Mouse (Mus musculus): ENCODE measurements around the gene St6galnac5. TPM values are rescaled to one million over a fixed set of nuclear protein-coding genes. Genes with fewer than 3 reads are reported as not detected.

St6galnac5 gene
- polyA plus RNA-seq, 1 experiment from 2014 or later, result 0.09 TPM

DNA sequence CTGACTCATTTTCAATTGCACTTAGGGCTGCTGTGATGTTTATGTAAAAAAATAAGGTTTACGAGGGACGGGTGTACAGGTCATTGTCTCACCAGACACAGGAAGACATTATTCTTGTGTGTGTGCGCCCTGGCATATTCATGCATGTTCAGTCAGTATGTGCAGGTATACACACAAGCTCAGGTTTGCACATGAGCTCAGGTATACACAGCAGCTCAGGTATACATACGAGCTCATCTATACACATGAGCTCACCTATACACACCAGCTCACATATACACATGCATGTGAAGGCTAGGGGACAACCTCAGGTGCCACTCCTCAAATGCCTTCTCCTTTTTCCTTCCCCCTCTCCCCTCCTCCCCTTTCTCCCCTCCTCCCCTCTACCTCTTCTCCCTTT is 120.6 kb downstream of the St6galnac5 start:
- Histone ChIP-seq H3K4me1 (replicated peaks) (no peaks in the 10 kb centered on the region), H3K36me3 (no peaks in the 10 kb centered on the region), H3K27me3 (no peaks in the 10 kb centered on the region), H3K27ac (no peak overlapping the region), H3K9me3 (replicated peaks) (no peaks in the 10 kb centered on the region), H3K9ac (no peak overlapping the region), H3K4me2 (no peak overlapping the region), H3K4me3 (no peak overlapping the region)
- no peak for ATAC-seq (replicated peaks; ENCODE audit: insufficient number of reproducible peaks, insufficient read depth, low FRiP score, low read depth)
- WGBS, result 79% methylated on average over 4 of the region's 4 CpGs

DNA sequence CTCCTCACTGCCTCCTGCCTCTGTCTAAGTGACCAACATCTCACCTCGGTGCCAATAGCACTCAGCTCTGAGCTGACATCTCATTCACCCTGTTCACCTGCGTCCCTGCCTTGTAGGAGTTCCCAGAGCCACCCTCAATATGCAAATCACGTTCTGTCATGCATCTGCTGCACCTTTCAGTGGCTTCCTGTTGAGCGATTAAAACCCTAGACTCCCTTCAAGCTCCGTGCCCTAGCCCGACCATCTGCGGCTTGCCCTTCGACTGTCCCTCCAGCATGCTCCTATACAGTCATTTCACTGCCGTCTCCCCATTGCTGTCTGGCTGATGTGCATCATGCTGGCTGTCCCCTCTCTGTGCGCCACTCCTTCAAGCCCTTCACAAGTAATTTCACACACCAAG is 126.0 kb downstream of the St6galnac5 start:
- Histone ChIP-seq H3K4me3 (no peak overlapping the region), H3K9me3 (replicated peaks) (no peaks in the 10 kb centered on the region), H3K27ac (no peak overlapping the region), H3K27me3 (no peaks in the 10 kb centered on the region), H3K36me3 (no peaks in the 10 kb centered on the region), H3K9ac (no peak overlapping the region), H3K4me2 (no peak overlapping the region), H3K4me1 (replicated peaks) (no peaks in the 10 kb centered on the region)
- WGBS, result 63% methylated on average over 10 of the region's 10 CpGs
- no peak for ATAC-seq (replicated peaks; ENCODE audit: insufficient number of reproducible peaks, insufficient read depth, low FRiP score, low read depth)

DNA sequence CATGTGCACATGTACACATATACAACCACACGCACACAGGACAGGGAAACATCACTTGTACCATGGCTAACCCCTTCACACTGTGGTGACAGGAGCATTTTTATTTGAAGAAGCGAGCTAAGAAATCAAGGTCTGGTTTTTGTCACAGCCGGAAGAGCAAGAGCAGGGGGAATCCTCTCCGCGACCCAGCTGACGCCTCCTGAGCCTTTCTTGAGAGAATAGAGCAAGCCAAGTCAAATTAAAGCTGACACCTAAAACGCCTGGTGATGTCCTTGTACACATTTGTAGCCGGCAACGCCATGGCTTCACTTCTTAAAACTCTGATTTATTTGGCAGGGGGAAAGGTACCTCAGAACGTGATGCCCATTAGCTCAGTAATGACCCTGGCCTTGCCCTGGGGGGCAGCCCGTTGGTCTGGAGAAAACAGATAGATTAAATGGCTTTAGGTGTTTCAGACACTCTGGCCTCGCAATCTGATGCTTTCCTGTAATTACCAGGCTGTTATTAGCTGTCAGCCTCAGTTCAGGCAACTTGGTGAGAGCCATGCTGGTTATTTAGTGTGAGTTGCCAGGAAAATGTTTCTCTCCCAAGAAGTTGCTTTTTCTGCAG is 126.9 kb downstream of the St6galnac5 start:
- Histone ChIP-seq H3K27me3 (no peaks in the 10 kb centered on the region), H3K4me1 (replicated peaks) (no peaks in the 10 kb centered on the region), H3K4me2 (no peak overlapping the region), H3K36me3 (no peaks in the 10 kb centered on the region), H3K9ac (no peak overlapping the region), H3K27ac (no peak overlapping the region), H3K9me3 (replicated peaks) (no peaks in the 10 kb centered on the region), H3K4me3 (no peak overlapping the region)
- WGBS, result 45% methylated on average over 12 of the region's 12 CpGs
- no peak for ATAC-seq (replicated peaks; ENCODE audit: insufficient number of reproducible peaks, insufficient read depth, low FRiP score, low read depth)

DNA sequence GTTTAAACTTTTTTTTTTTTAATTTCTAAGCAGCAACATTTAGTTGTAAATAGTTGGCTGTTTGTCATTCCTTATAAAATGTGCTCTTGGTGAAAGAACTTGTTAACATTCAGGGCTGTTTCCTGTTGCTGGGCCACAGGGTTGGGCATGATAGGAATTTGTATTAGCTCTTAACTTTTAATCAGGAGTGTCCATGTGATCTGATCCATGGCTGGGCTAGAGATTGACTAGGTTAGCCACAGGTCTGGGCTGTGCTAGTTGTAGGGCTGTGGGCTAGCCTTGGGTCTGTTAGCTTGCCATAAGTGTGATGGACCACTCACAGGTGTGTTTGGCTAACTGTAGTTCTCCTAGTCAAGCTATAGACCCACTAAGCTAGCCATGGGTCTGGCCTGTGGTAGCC is 138.1 kb downstream of the St6galnac5 start:
- H3K36me3 ChIP-seq, result no peaks in the 10 kb centered on the region
- H3K27ac ChIP-seq, result no peak overlapping the region
- no peak for ATAC-seq (replicated peaks; ENCODE audit: insufficient number of reproducible peaks, insufficient read depth, low FRiP score, low read depth)
- no peak overlapping the region for H3K4me2 ChIP-seq
- no peaks in the 10 kb centered on the region for H3K9me3 ChIP-seq (replicated peaks)
- H3K4me1 ChIP-seq (replicated peaks), result no peaks in the 10 kb centered on the region
- no peak overlapping the region for H3K9ac ChIP-seq
- no peaks in the 10 kb centered on the region for H3K27me3 ChIP-seq
- H3K4me3 ChIP-seq, result no peak overlapping the region

DNA sequence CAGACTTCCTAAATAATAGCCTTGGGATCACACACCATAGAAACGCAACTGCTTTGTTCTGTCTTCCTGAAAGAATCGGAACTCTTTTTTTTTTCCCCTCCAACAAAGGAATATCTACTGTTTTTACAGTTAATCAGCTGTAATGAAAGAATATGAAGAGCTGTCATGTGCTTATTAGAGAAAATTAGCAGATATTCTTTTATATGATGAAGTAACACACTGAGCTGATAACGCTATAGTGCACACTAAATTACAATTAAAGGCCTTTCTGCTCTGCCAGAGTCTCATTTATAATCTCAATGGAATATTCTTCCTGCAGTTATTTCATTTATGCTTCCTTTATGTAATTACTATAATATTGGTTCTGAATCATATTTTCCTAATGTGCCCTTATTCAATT is 139.4 kb downstream of the St6galnac5 start:
- ATAC-seq (replicated peaks; ENCODE audit: insufficient number of reproducible peaks, insufficient read depth, low FRiP score, low read depth), result no peak
- H3K4me2 ChIP-seq, result no peak overlapping the region
- H3K9ac ChIP-seq, result no peak overlapping the region
- no peaks in the 10 kb centered on the region for H3K9me3 ChIP-seq (replicated peaks)
- H3K27ac ChIP-seq, result no peak overlapping the region
- H3K27me3 ChIP-seq, result no peaks in the 10 kb centered on the region
- 74% methylated on average over 3 of the region's 3 CpGs for WGBS
- no peaks in the 10 kb centered on the region for H3K36me3 ChIP-seq
- H3K4me3 ChIP-seq, result no peak overlapping the region
- H3K4me1 ChIP-seq (replicated peaks), result no peaks in the 10 kb centered on the region

DNA sequence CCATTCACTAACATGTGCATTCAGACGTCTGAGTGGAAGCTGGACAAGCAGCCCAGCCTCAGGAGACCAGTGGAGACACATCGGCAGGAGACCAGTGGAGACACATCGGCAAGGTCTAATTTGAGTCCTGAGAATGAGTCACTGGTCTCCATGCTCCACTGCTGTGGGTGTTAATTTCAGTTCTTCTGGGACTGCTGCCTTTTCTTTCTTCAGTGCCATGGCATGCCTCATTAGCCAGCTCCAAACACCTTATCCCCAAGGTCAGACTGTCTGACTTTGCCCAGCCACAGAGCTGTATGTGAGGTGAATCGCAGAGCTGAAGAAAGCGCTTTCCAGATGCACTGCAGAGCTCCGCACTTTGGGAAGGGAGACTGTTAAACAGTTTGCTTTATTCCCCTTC is 140.8 kb downstream of the St6galnac5 start:
- H3K4me2 ChIP-seq, result no peak overlapping the region
- H3K9me3 ChIP-seq (replicated peaks), result no peaks in the 10 kb centered on the region
- ATAC-seq (replicated peaks; ENCODE audit: insufficient number of reproducible peaks, insufficient read depth, low FRiP score, low read depth), result no peak
- H3K27ac ChIP-seq, result no peak overlapping the region
- no peaks in the 10 kb centered on the region for H3K27me3 ChIP-seq
- no peaks in the 10 kb centered on the region for H3K4me1 ChIP-seq (replicated peaks)
- WGBS, result 71% methylated on average over 6 of the region's 6 CpGs
- H3K9ac ChIP-seq, result no peak overlapping the region
- no peak overlapping the region for H3K4me3 ChIP-seq
- H3K36me3 ChIP-seq, result no peaks in the 10 kb centered on the region

DNA sequence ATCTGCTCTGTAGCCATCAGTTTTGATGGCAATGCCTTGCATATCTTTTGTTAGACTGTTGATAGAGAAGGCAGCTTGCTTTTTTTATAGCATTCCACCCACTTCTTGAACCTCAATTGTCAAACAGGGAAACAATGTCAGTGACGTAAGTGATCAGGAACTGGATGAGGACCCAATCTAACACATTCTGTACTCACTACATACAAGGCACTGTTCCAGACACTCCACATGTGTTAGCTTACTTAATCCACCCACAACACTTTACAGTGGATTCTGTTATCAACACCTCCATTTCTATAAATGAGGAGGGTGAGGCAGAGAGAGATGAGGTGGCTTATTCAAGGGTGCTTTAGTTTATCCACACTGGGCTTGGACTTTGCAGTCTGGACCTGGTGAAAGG is 144.1 kb downstream of the St6galnac5 start:
- Histone ChIP-seq H3K9me3 (replicated peaks) (no peaks in the 10 kb centered on the region), H3K36me3 (no peaks in the 10 kb centered on the region), H3K4me1 (replicated peaks) (no peaks in the 10 kb centered on the region), H3K27me3 (no peaks in the 10 kb centered on the region), H3K4me3 (no peak overlapping the region), H3K9ac (no peak overlapping the region), H3K27ac (no peak overlapping the region), H3K4me2 (no peak overlapping the region)
- WGBS, result 73% methylated on average over 1 of the region's 1 CpGs
- ATAC-seq (replicated peaks; ENCODE audit: insufficient number of reproducible peaks, insufficient read depth, low FRiP score, low read depth), result no peak

DNA sequence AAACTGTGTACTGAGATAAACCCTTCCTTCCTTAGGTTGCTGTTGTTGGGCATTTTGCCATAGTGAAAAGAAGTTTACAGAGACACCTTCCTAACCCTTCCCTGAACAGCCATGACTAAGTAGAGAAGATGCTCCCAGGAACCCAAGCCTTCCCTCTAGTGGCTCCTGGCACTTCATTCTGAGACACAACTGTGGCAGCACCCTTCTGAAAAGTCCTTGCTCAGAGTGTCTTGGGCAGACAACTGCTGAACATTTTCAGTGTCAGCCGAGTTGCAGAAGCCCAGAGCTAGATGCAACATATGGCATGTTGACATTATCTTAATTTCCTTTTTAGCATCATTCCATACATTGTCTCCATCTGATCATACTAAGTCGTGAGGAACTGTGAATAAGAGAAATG is 144.6 kb downstream of the St6galnac5 start:
- no peak overlapping the region for H3K4me2 ChIP-seq
- H3K27me3 ChIP-seq, result no peaks in the 10 kb centered on the region
- H3K4me3 ChIP-seq, result no peak overlapping the region
- H3K9me3 ChIP-seq (replicated peaks), result no peaks in the 10 kb centered on the region
- no peak overlapping the region for H3K9ac ChIP-seq
- no peaks in the 10 kb centered on the region for H3K4me1 ChIP-seq (replicated peaks)
- H3K36me3 ChIP-seq, result no peaks in the 10 kb centered on the region
- WGBS, result 56% methylated on average over 2 of the region's 2 CpGs
- no peak overlapping the region for H3K27ac ChIP-seq
- no peak for ATAC-seq (replicated peaks; ENCODE audit: insufficient number of reproducible peaks, insufficient read depth, low FRiP score, low read depth)

DNA sequence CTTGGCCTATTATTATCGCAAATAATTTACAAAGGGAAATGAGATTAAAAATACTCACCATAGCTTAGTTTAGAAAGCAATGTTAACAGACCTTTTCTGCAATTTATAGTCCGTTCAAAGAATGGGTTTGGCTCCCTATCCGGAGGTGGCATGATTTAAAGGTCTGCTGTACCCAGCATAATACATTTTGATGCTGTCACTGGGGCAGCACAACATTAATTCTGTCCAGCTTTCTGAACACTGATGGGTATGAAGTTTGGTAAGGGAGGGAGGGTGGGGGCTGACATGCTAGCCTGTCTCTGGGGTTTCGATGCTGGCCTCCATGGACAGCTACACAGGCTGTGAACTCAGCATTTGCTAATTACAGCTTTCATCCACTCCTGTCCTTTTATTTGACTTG is 149.6 kb downstream of the St6galnac5 start:
- H3K9me3 ChIP-seq (replicated peaks), result no peaks in the 10 kb centered on the region
- no peak overlapping the region for H3K4me3 ChIP-seq
- ATAC-seq (replicated peaks; ENCODE audit: insufficient number of reproducible peaks, insufficient read depth, low FRiP score, low read depth), result no peak
- no peak overlapping the region for H3K27ac ChIP-seq
- H3K4me2 ChIP-seq, result no peak overlapping the region
- 86% methylated on average over 4 of the region's 4 CpGs for WGBS
- no peaks in the 10 kb centered on the region for H3K36me3 ChIP-seq
- H3K4me1 ChIP-seq (replicated peaks), result no peaks in the 10 kb centered on the region
- no peak overlapping the region for H3K9ac ChIP-seq
- H3K27me3 ChIP-seq, result no peaks in the 10 kb centered on the region

DNA sequence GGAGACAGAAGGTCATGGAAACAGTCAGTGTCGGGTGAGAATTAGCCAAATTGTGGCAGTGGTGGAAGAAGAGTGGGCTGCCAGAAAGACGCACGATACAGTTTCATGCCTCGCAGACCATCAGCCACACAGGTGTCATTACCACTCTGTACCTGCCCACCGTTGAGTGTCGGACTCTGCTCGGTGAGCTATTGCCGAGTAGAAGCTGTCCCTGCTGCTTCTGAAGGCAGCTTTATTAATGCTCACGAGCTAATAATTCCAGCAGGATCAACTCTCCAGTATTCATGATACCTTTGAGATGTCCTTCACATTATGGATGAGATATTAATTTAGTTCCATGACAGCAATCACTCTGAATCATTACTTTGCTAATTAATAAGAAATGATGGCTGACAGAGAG is 150.1 kb downstream of the St6galnac5 start:
- Histone ChIP-seq H3K36me3 (no peaks in the 10 kb centered on the region), H3K9ac (no peak overlapping the region), H3K4me1 (replicated peaks) (no peaks in the 10 kb centered on the region), H3K9me3 (replicated peaks) (no peaks in the 10 kb centered on the region), H3K27me3 (no peaks in the 10 kb centered on the region), H3K4me2 (no peak overlapping the region), H3K4me3 (no peak overlapping the region), H3K27ac (no peak overlapping the region)
- ATAC-seq (replicated peaks; ENCODE audit: insufficient number of reproducible peaks, insufficient read depth, low FRiP score, low read depth), result no peak
- WGBS, result 84% methylated on average over 9 of the region's 9 CpGs

DNA sequence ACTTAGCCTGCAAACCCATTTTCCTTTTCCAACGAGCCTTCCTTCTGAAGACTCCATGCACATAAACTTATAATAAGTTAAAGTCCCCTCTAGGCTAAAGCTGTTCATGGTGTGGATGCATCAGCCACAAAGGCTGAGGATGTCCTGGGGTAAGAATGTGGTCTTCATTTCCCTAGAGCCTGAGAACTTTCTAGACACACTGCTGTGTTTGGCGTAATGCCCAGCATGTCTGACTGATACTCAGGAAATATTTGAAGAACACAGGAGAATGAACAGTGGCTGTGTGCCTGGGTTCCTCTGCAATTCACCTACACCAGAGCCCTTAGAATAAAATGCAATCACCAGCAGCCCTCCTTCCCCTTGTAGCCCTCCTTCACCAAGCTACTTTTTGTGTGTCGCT is 150.7 kb downstream of the St6galnac5 start:
- no peaks in the 10 kb centered on the region for H3K36me3 ChIP-seq
- no peak overlapping the region for H3K9ac ChIP-seq
- no peak overlapping the region for H3K4me3 ChIP-seq
- WGBS, result 66% methylated on average over 3 of the region's 3 CpGs
- H3K27me3 ChIP-seq, result no peaks in the 10 kb centered on the region
- H3K4me2 ChIP-seq, result no peak overlapping the region
- H3K27ac ChIP-seq, result no peak overlapping the region
- no peak for ATAC-seq (replicated peaks; ENCODE audit: insufficient number of reproducible peaks, insufficient read depth, low FRiP score, low read depth)
- H3K4me1 ChIP-seq (replicated peaks), result no peaks in the 10 kb centered on the region
- H3K9me3 ChIP-seq (replicated peaks), result no peaks in the 10 kb centered on the region

DNA sequence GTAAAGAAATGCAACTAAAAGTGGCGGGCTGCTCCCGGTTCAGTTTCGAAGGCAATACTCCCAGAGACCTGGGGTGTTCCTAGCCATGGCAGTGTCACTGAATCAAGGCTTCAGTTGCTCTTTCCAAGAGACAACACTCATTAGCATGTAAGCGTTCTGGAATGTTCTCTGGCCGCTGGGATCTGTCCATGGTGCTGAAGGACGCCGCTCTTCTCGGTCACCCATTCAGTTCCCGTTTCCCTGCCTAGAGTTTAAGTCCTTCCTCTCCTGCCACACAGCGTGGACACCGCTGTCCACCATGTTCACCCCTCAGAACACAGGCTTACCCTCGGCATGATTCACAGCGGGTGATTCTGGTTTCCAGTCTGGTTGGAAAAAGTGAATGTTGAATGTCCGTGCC is 160.8 kb downstream of the St6galnac5 start:
- no peak for ATAC-seq (replicated peaks; ENCODE audit: insufficient number of reproducible peaks, insufficient read depth, low FRiP score, low read depth)
- Histone ChIP-seq H3K9ac (no peak overlapping the region), H3K27ac (no peak overlapping the region), H3K4me2 (no peak overlapping the region), H3K4me1 (replicated peaks) (no peaks in the 10 kb centered on the region), H3K9me3 (replicated peaks) (no peaks in the 10 kb centered on the region), H3K27me3 (no peaks in the 10 kb centered on the region), H3K4me3 (no peak overlapping the region), H3K36me3 (no peaks in the 10 kb centered on the region)
- WGBS, result 43% methylated on average over 14 of the region's 14 CpGs
